Mouse (Mus musculus) embryonic fibroblast, embryonic 13.5 days (primary cell): Measurements from ENCODE around the gene Ptpn21. TPM values are rescaled to one million over a fixed set of nuclear protein-coding genes. Genes with fewer than 3 reads are reported as not detected.

Source experiments
- H3K27ac ChIP-seq: 2 replicates; pipeline ENCODE4 v1.5.1; 2012; ENCODE audit warnings: low read length, control low read depth, inconsistent platforms; ENCODE audit not compliant: insufficient read depth
- H3K4me1 ChIP-seq: 2 replicates; pipeline ENCODE4 v1.6.1; 2011; ENCODE audit warnings: low read length; ENCODE audit not compliant: control insufficient read depth, insufficient read depth
- H3K4me3 ChIP-seq: 2 replicates; pipeline ENCODE4 v1.5.1; 2011; ENCODE audit warnings: mild to moderate bottlenecking, control low read depth, low read length; ENCODE audit not compliant: insufficient read depth
- CTCF ChIP-seq: IDR thresholded peaks from 2 replicates; pipeline ENCODE4 v1.5.1; 2011; ENCODE audit warnings: mild to moderate bottlenecking, control low read depth, low read length, moderate library complexity, borderline replicate concordance; ENCODE audit not compliant: insufficient read depth
- POLR2A ChIP-seq: IDR thresholded peaks from 2 replicates; pipeline ENCODE4 v1.6.1; 2011; ENCODE audit warnings: low read depth, mild to moderate bottlenecking, control low read depth, low read length, moderate library complexity
- polyA plus RNA-seq: library from polyadenylated mRNA; stranded (reverse); fragments of >200 nt; gene quantifications from 2 replicates; pipeline ENCODE4 v1.2.4, GENCODE M21; 2011; ENCODE audit warnings: low read depth; ENCODE audit not compliant: missing spikeins, insufficient read length

Ptpn21 gene
- polyA plus RNA-seq, 1 experiment = 22.5 TPM

DNA sequence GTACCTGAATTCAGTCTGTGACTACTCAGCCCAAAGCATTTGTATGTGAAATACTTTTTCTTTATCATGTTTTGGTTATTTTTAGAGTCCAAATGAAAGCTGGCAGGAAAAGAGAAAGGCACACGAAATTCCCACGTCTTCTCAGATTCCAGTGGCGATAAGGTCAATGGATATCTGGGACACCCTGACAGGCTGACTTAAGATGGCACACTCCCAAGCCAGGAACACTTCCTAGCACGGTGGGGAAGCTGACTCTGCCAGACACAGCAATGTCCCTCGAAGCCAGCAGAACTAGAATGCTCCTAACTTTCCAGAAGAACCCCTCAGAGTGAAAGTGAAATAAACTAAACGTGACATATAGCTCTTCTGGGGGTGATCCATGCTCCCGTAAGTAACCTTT lies 10.0 kb downstream of the Ptpn21 start:
- Histone ChIP-seq H3K4me3 (no peak overlapping the region), H3K27ac (no peak overlapping the region), H3K4me1 (0 out of 2 replicates have a peak, but pooled peaks cover 2% of the 10 kb centered on the region)
- no peak for TF ChIP-seq POLR2A
- no peak for TF ChIP-seq CTCF

DNA sequence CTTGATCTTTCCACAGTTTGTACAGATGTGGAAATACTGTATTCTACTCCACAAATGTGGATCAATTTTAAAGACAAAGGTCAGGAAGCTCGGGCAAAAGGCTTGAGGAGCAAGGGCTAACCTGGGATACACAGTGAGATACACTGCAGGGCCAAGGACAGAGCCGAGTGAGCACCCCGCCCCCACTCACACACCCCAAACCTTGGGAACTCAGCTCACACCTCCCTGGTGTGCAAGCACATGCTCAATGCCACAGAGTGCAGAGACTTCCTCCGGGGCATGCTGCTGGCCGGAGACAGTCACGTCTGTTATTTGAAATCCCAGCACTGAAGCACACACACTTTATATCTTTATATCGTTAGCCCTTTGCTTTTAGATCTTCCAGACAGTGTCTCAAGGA lies 11.1 kb downstream of the Ptpn21 start:
- no peak for TF ChIP-seq CTCF
- TF ChIP-seq POLR2A = no peak
- no peak overlapping the region for H3K27ac ChIP-seq
- no peak overlapping the region for H3K4me3 ChIP-seq
- H3K4me1 ChIP-seq = 0 out of 2 replicates have a peak, but pooled peaks cover 2% of the 10 kb centered on the region

GRCm38 (mm10) chr12:98724976-98725375 lies 12.2 kb downstream of the Ptpn21 start:
- Histone ChIP-seq H3K4me3 (no peak overlapping the region), H3K4me1 (0 out of 2 replicates have a peak, but pooled peaks cover 2% of the 10 kb centered on the region), H3K27ac (no peak overlapping the region)
- TF ChIP-seq CTCF (no peak), POLR2A (no peak)

- 0 out of 2 replicates have a peak, but pooled peaks cover 2% of the 10 kb centered on the region for H3K4me1 ChIP-seq
- H3K4me3 ChIP-seq = no peak overlapping the region
- no peak for TF ChIP-seq POLR2A
- no peak for TF ChIP-seq CTCF
- no peak overlapping the region for H3K27ac ChIP-seq
Measured at GRCm38 (mm10) chr12:98724224-98724623, 13.0 kb downstream of the Ptpn21 start.

DNA sequence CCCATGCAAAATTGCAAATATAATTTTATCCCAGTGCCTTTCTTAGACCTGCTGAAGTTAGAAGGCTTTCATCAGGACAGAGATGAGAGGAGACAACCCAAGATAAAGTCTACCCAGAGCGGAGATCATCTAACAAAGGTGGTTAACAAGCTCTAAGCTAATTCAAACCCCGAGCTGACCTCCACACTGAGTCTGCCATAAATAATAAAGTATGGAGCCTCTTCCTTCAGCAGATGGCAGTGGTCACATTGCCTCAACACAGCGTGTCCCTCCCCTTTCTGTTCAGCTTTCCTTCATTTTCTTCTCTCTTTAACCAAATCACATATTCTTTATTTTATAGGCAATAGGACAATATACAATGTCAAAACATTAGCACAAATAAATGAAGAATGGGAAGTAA lies 16.2 kb downstream of the Ptpn21 start:
- Histone ChIP-seq H3K27ac (no peak overlapping the region), H3K4me3 (no peak overlapping the region), H3K4me1 (0 out of 2 replicates have a peak, but pooled peaks cover 2% of the 10 kb centered on the region)
- TF ChIP-seq POLR2A (no peak), CTCF (no peak)

DNA sequence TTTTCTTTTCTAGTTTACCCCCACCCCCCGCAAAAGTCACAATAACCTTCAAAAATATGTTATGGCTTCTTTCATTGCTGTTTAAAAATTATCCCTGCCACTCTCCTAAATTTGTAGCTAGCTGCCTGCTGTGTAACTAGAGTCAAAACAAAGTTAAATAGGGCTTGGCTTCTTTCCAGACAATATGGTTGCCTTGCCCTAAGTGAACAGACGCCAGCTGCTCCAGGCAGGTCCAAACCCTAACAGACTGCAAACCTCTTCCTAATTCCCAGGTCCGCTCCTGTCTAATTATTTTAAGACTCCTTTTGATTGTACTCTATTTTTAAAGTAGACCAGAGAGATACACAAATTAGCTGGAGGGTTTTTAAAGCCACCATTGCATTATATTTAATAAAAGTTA lies 16.6 kb downstream of the Ptpn21 start:
- TF ChIP-seq POLR2A = no peak
- no peak for TF ChIP-seq CTCF
- 0 out of 2 replicates have a peak, but pooled peaks cover 2% of the 10 kb centered on the region for H3K4me1 ChIP-seq
- no peak overlapping the region for H3K27ac ChIP-seq
- H3K4me3 ChIP-seq = no peak overlapping the region

GRCm38 (mm10) chr12:98716142-98716541 lies 21.1 kb downstream of the Ptpn21 start:
- no peak overlapping the region for H3K27ac ChIP-seq
- H3K4me3 ChIP-seq = no peak overlapping the region
- peaks cover 15% of the 10 kb centered on the region for H3K4me1 ChIP-seq
- TF ChIP-seq CTCF (no peak), POLR2A (no peak)

- peaks cover 15% of the 10 kb centered on the region for H3K4me1 ChIP-seq
- no peak overlapping the region for H3K4me3 ChIP-seq
- H3K27ac ChIP-seq = no peak overlapping the region
- TF ChIP-seq POLR2A (no peak), CTCF (no peak)
Measured at GRCm38 (mm10) chr12:98714757-98715156, 22.4 kb downstream of the Ptpn21 start.

GRCm38 (mm10) chr12:98713621-98714103 lies 23.5 kb downstream of the Ptpn21 start:
- TF ChIP-seq CTCF (no peak), POLR2A (no peak)
- Histone ChIP-seq H3K4me1 (peaks cover 15% of the 10 kb centered on the region), H3K4me3 (no peak overlapping the region), H3K27ac (peak overlapping the region; percentile 44; the same call in 1 of the 2 replicates)

GRCm38 (mm10) chr12:98712819-98713218 lies 24.4 kb downstream of the Ptpn21 start:
- no peak for TF ChIP-seq POLR2A
- TF ChIP-seq CTCF = no peak
- peaks cover 15% of the 10 kb centered on the region for H3K4me1 ChIP-seq
- H3K4me3 ChIP-seq = no peak overlapping the region
- no peak overlapping the region for H3K27ac ChIP-seq
